Mouse (Mus musculus): ENCODE measurements around the gene Tdgf1. TPM values are rescaled to one million over a fixed set of nuclear protein-coding genes. Genes with fewer than 3 reads are reported as not detected.

Tdgf1 gene
- total and polyA plus RNA-seq, 3 experiments: not detected

DNA sequence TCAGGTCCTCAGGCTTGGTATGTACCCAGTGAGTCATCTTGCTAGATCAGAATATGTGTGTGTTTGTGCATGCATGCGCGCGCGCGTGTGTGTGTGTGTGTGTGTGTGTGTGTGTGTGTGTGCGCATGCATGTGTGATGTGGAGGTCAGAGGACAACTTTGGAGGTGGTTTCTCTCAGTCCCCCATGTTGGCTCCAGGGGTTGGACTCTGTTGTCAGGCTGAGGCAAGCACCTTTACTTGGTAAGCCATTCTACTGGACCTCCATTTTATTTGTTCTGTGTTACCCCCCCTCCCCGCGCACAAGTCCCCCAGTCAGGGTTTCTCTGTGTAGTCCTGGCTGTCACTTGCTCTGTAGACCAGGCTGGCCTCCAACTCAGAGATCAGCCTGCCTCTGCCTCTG is 15.4 kb upstream of the Tdgf1 start:
- Histone ChIP-seq H3K79me2 (ENCODE audit: control insufficient read depth, insufficient read depth, low read length, poor library complexity) (no peaks in the 10 kb centered on the region), H3K27me3 (ENCODE audit: control insufficient read depth in 1 of 2, insufficient read depth in 2 of 2, low read length in 2 of 2) (no peaks in the 10 kb centered on the region), H3K9me3 (replicated peaks; ENCODE audit: insufficient read depth, low read length) (no peaks in the 10 kb centered on the region), H3K9ac (ENCODE audit: control insufficient read depth, low read depth, low read length, poor library complexity, severe bottlenecking) (no peak overlapping the region), H3K27ac (ENCODE audit: control insufficient read depth, low read depth, low read length) (no peak overlapping the region), H3K36me3 (ENCODE audit: control insufficient read depth in 1 of 2, insufficient read depth in 2 of 2, low read length in 2 of 2) (no peaks in the 10 kb centered on the region), H3K4me1 (ENCODE audit: control insufficient read depth in 1 of 2, insufficient read depth in 2 of 2, low read length in 2 of 2) (no peaks in the 10 kb centered on the region), H3K4me3 (ENCODE audit: control insufficient read depth in 1 of 2, insufficient read depth in 1 of 2, low read depth in 2 of 2, low read length in 2 of 2) (no peak overlapping the region)
- no peak for DNase-seq (ENCODE audit: low read depth, low spot score)
- TF ChIP-seq KAT2A (conservative IDR thresholded peaks at IDR 0.05; ENCODE audit: low read depth, low read length): no peak
- TF ChIP-seq NELFE (IDR thresholded peaks at IDR 0.05; ENCODE audit: low read depth, low read length): no peak
- no peak for TF ChIP-seq ELF1 (IDR thresholded peaks at IDR 0.05; ENCODE audit: low read depth, low read length)

DNA sequence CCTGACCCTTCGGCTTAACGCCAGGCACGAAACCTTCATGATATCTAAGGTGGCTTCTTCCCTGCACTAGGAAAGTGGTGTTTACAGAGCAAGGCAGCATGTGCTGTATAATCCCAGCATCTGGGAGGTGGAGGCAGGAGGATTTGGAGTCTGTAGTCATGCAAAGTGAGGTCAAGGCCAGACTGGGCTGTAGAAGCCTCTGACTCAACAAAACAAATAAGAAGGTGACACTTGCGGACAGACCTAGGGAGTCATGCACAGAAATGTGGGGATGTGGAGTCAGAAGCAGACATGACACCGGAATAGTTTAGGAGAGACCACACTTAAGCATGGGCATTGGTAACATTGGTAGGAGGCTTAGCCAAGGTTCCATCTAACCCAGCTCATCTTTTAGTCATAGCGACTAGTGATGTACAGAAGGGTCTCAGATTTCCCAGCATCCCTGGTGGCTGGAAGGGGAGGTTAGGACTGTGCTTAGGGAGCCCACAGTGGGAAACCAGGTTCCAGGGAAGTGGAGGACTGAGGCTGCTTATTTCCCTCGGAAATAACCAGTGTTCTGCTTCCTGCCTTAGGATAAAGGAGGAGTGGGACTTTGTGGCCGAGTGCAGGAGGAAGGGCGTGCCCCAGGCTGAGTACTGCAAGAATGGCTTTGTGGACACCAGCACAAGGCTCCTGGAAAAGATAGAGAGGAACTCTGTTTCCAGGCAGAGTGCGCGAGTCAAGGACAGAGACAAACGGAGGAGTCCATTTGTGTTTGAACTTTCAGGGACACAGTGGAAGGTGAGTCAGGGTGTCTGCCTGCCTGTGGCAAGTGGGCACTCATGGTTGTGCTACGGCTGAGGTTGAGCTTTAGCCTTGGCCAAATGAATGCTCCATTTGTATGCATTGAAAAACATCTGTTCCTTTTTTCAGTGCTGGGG is 14.5 kb upstream of the Tdgf1 start:
- H3K9me3 ChIP-seq (replicated peaks; ENCODE audit: insufficient read depth, low read length): no peaks in the 10 kb centered on the region
- H3K27ac ChIP-seq (ENCODE audit: control insufficient read depth, low read depth, low read length): no peak overlapping the region
- no peaks in the 10 kb centered on the region for H3K36me3 ChIP-seq (ENCODE audit: control insufficient read depth in 1 of 2, insufficient read depth in 2 of 2, low read length in 2 of 2)
- H3K4me3 ChIP-seq (ENCODE audit: control insufficient read depth in 1 of 2, insufficient read depth in 1 of 2, low read depth in 2 of 2, low read length in 2 of 2): no peak overlapping the region
- TF ChIP-seq SIN3A (IDR thresholded peaks at IDR 0.05; ENCODE audit: low read length) (no peak), NELFE (IDR thresholded peaks at IDR 0.05; ENCODE audit: low read depth, low read length) (no peak), KAT2A (conservative IDR thresholded peaks at IDR 0.05; ENCODE audit: low read depth, low read length) (no peak), POLR2AphosphoS2 (IDR thresholded peaks at IDR 0.05; ENCODE audit: low read length) (no peak), MAX (IDR thresholded peaks at IDR 0.05; ENCODE audit: low read length) (no peak), JUND (IDR thresholded peaks at IDR 0.05; ENCODE audit: low read depth, low read length) (no peak)
- H3K79me2 ChIP-seq (ENCODE audit: control insufficient read depth, insufficient read depth, low read length, poor library complexity): no peaks in the 10 kb centered on the region
- H3K4me1 ChIP-seq (ENCODE audit: control insufficient read depth in 1 of 2, insufficient read depth in 2 of 2, low read length in 2 of 2): no peaks in the 10 kb centered on the region
- no peaks in the 10 kb centered on the region for H3K27me3 ChIP-seq (ENCODE audit: control insufficient read depth in 1 of 2, insufficient read depth in 2 of 2, low read length in 2 of 2)
- no peak for DNase-seq (ENCODE audit: low read depth, low spot score)
- H3K9ac ChIP-seq (ENCODE audit: control insufficient read depth, low read depth, low read length, poor library complexity, severe bottlenecking): no peak overlapping the region

DNA sequence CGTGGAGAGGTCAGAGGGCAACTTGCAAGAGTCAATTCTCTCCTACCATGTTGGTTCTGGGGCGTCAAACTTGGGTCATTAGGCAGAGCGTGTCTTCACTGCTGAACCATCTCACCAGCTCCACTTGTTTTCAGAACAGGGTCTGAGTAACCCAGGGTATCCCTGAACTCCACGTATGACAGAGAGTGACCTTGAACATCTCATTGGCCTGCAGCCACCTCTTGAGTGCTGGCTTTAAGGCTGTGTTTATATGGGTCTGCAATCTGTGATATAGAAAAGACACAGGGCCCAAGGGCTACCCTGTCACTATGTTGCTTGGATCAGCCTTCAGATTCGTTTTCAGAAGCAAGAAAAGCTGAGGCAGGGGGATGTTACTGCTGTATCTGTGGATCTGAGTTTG is 13.7 kb upstream of the Tdgf1 start:
- no peaks in the 10 kb centered on the region for H3K36me3 ChIP-seq (ENCODE audit: control insufficient read depth in 1 of 2, insufficient read depth in 2 of 2, low read length in 2 of 2)
- no peak overlapping the region for H3K9ac ChIP-seq (ENCODE audit: control insufficient read depth, low read depth, low read length, poor library complexity, severe bottlenecking)
- H3K79me2 ChIP-seq (ENCODE audit: control insufficient read depth, insufficient read depth, low read length, poor library complexity): no peaks in the 10 kb centered on the region
- no peaks in the 10 kb centered on the region for H3K4me1 ChIP-seq (ENCODE audit: control insufficient read depth in 1 of 2, insufficient read depth in 2 of 2, low read length in 2 of 2)
- DNase-seq (ENCODE audit: low read depth, low spot score): no peak
- H3K4me3 ChIP-seq (ENCODE audit: control insufficient read depth in 1 of 2, insufficient read depth in 1 of 2, low read depth in 2 of 2, low read length in 2 of 2): no peak overlapping the region
- H3K27ac ChIP-seq (ENCODE audit: control insufficient read depth, low read depth, low read length): no peak overlapping the region
- no peaks in the 10 kb centered on the region for H3K27me3 ChIP-seq (ENCODE audit: control insufficient read depth in 1 of 2, insufficient read depth in 2 of 2, low read length in 2 of 2)
- H3K9me3 ChIP-seq (replicated peaks; ENCODE audit: insufficient read depth, low read length): no peaks in the 10 kb centered on the region
- TF ChIP-seq BHLHE40 (IDR thresholded peaks at IDR 0.05; ENCODE audit: borderline replicate concordance, low read depth, low read length): no peak
- no peak for TF ChIP-seq GATA1 (IDR thresholded peaks at IDR 0.05; ENCODE audit: low read depth, low read length)
- TF ChIP-seq GABPA (IDR thresholded peaks at IDR 0.05; ENCODE audit: low read depth, low read length): no peak
- no peak for TF ChIP-seq ZMIZ1 (IDR thresholded peaks at IDR 0.05; ENCODE audit: low read depth, low read length)
- TF ChIP-seq UBTF (IDR thresholded peaks at IDR 0.05; ENCODE audit: borderline replicate concordance, insufficient read depth, low read depth, low read length): no peak
- TF ChIP-seq POLR2A (IDR thresholded peaks at IDR 0.05; ENCODE audit: control insufficient read depth in 1 of 2, insufficient read depth in 1 of 2, low read depth in 1 of 2, low read length in 2 of 2, poor library complexity in 1 of 2): no peak
- no peak for TF ChIP-seq MYB (IDR thresholded peaks at IDR 0.05; ENCODE audit: low read depth, low read length)
- no peak for TF ChIP-seq RCOR1 (IDR thresholded peaks at IDR 0.05; ENCODE audit: low read depth, low read length)
- TF ChIP-seq ZKSCAN1 (IDR thresholded peaks at IDR 0.05; ENCODE audit: low read depth, low read length): no peak
- TF ChIP-seq KAT2A (conservative IDR thresholded peaks at IDR 0.05; ENCODE audit: low read depth, low read length): no peak
- TF ChIP-seq ELF1 (IDR thresholded peaks at IDR 0.05; ENCODE audit: low read depth, low read length): no peak
- TF ChIP-seq MYC (IDR thresholded peaks at IDR 0.05; ENCODE audit: low read depth, low read length): no peak
- no peak for TF ChIP-seq ETS1 (IDR thresholded peaks at IDR 0.05; ENCODE audit: low read depth, low read length)
- no peak for TF ChIP-seq USF2 (IDR thresholded peaks at IDR 0.05; ENCODE audit: borderline replicate concordance in 1 of 2, insufficient read depth in 1 of 2, low read depth in 1 of 2, low read length in 2 of 2)

All from MEL (cell line).